Mouse (Mus musculus): Measurements from ENCODE around the gene Srrm2. TPM values are rescaled to one million over a fixed set of nuclear protein-coding genes. Genes with fewer than 3 reads are reported as not detected.

The Srrm2 gene
- total and polyA plus RNA-seq, 2 experiments from 2014 or later = 85.9 to 196 TPM

DNA sequence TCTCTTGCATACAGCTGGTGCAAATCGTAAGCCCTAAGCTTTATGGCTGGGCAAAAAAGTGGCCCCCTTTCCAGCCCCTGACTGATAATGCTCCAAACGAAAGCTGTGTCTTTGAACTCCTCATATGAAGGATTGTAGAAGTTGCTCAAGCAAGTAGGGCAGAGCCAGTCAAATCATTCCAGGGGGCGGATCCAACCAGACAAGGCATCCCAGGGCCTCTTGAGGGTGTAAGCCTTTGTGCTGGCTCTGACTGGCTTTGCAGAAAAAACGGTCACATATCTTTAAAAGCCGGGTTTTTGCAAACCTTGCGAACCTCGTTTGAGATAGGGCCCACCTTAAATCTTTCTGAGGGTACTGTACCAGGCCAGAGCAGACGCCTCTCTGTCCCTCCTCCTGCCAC is 46.3 kb upstream of the Srrm2 start:
- H3K27ac ChIP-seq (ENCODE audit: low read depth) = no peak overlapping the region

DNA sequence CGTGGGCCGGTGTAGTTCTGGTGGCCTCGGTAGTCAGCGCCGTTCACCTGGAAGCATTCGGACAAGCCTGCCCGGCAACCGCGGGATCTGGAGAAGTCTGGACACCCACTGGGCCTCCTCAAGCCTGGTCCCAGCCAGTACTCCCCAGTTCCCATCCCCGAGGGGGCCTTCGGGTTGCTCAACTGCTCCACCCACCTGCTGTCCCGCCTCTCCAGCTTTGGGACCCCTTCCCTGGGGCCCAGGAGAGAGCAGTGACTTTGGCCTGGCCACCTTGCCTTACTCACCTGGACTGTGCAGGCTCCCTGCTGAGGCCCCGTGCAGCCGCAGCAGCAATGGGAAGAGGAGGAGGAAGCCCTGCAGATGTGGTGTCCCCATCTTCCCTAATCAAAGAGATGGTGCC is 45.7 kb upstream of the Srrm2 start:
- 7% methylated on average over 14 of the region's 14 CpGs for WGBS

More for the DNA sequence above, 46.3 kb upstream of the Srrm2 start:
- Histone ChIP-seq H3K36me3 (replicated peaks; ENCODE audit: control insufficient read depth, insufficient read depth, low read length) (no peaks in the 10 kb centered on the region), H3K4me3 (ENCODE audit: low read depth, low read length) (no peak overlapping the region), H3K9me3 (replicated peaks; ENCODE audit: control insufficient read depth, low read length) (no peaks in the 10 kb centered on the region), H3K4me1 (ENCODE audit: control insufficient read depth, insufficient read depth) (peaks cover 18% of the 10 kb centered on the region), H3K9ac (replicated peaks; ENCODE audit: low read depth, low read length) (no peak overlapping the region), H3K4me2 (ENCODE audit: low read depth, low read length) (no peak overlapping the region), H3K27me3 (ENCODE audit: control insufficient read depth, insufficient read depth, low read length) (peaks cover 71% of the 10 kb centered on the region)
- DNase-seq (ENCODE audit: low spot score) = no peak
- no peak for ATAC-seq (ENCODE audit: insufficient read depth, low read depth)
- WGBS = 38% methylated on average over 8 of the region's 8 CpGs
- TF ChIP-seq EP300 (IDR thresholded peaks at IDR 0.05; ENCODE audit: low read depth) (no peak), CTCF (IDR thresholded peaks at IDR 0.05; ENCODE audit: low read depth) (no peak)

DNA sequence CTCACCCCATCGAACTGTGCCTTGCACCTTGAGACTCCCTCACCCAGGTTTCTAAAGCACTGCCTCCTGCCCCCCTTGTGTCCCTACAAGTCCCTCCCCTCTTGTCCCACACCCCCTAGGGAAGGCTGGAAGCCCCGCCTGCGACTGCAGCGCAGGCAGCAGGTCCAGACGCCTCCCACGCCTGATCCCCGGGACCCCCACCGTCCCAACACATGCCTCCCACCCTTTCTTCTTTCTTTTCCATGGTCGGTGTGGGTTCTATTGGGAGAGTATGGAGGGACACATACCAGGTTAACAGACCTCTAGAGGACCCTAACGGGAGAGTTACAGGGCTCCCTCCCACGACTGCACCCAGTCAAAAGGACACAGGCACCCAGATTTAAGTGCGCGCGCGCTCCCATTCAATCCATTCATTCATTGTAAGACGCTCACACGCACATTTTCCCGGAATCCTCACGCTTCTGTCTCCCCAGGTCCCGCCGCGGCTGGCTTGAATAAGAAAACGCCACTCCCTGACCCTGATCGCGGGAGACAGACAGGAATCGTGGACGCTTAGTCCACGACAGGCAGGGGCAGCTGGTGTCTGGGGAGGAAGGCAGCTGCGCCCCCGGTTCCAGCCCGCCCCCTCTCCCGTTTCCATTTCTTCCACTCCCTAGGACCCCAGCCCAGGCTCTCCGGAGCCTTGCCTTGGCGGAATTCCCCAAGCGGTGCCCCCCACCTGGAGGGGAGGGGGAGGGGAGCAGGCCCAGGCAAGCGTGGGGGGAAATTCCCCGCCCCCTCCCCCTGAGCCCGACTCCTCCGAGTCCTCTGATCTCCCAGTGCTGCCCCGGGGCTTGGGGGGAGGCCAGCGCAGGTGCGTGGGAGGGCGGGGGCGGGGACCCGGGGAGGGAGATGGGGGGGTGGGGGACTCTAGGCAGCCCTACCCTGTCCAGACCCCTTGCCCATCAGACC is 44.8 kb upstream of the Srrm2 start, which contains the start of gene Kremen2:
Kremen2 (minus strand) TSS at position 533 of the 951 bp plus-strand sequence.
- peaks cover 70% of the 10 kb centered on the region for H3K27me3 ChIP-seq (ENCODE audit: control insufficient read depth, insufficient read depth, low read length)
- H3K4me1 ChIP-seq (ENCODE audit: control insufficient read depth, insufficient read depth) = peaks cover 12% of the 10 kb centered on the region
- H3K9ac ChIP-seq (replicated peaks; ENCODE audit: low read depth, low read length) = no peak within 1 kb of the TSS
- H3K36me3 ChIP-seq (replicated peaks; ENCODE audit: control insufficient read depth, insufficient read depth, low read length) = no peaks in the 10 kb centered on the region
- under 1% methylated on average over 44 of the region's 45 CpGs for WGBS
- H3K9me3 ChIP-seq (replicated peaks; ENCODE audit: control insufficient read depth, low read length) = no peaks in the 10 kb centered on the region
- peak within 1 kb of the TSS; percentile 38 for H3K4me2 ChIP-seq (ENCODE audit: low read depth, low read length)
- ATAC-seq (ENCODE audit: insufficient read depth, low read depth) (no peak), DNase-seq (ENCODE audit: low spot score) (no peak)
- no peak within 1 kb of the TSS for H3K27ac ChIP-seq (ENCODE audit: low read depth)
- H3K4me3 ChIP-seq (ENCODE audit: low read depth, low read length) = peak within 1 kb of the TSS; percentile 30
- TF ChIP-seq EP300 (IDR thresholded peaks at IDR 0.05; ENCODE audit: low read depth) (no peak), CTCF (IDR thresholded peaks at IDR 0.05; ENCODE audit: low read depth) (no peak)

More for the DNA sequence above, 45.7 kb upstream of the Srrm2 start:
- H3K36me3 ChIP-seq (replicated peaks; ENCODE audit: control insufficient read depth, insufficient read depth, low read length) = no peaks in the 10 kb centered on the region
- H3K4me1 ChIP-seq (ENCODE audit: control insufficient read depth, insufficient read depth) = peaks cover 14% of the 10 kb centered on the region
- peaks cover 71% of the 10 kb centered on the region for H3K27me3 ChIP-seq (ENCODE audit: control insufficient read depth, insufficient read depth, low read length)
- DNase-seq (ENCODE audit: low spot score) (no peak), ATAC-seq (ENCODE audit: insufficient read depth, low read depth) (no peak)
- TF ChIP-seq CTCF (IDR thresholded peaks at IDR 0.05; ENCODE audit: low read depth) = no peak
- no peak for TF ChIP-seq EP300 (IDR thresholded peaks at IDR 0.05; ENCODE audit: low read depth)
- H3K9ac ChIP-seq (replicated peaks; ENCODE audit: low read depth, low read length) = no peak overlapping the region
- H3K9me3 ChIP-seq (replicated peaks; ENCODE audit: control insufficient read depth, low read length) = no peaks in the 10 kb centered on the region
- 0 out of 2 replicates have a peak overlapping the region, but pooled peaks have one; percentile 38 for H3K4me2 ChIP-seq (ENCODE audit: low read depth, low read length)
- no peak overlapping the region for H3K27ac ChIP-seq (ENCODE audit: low read depth)
- no peak overlapping the region; the same call in 1 of the 2 replicates for H3K4me3 ChIP-seq (ENCODE audit: low read depth, low read length)

DNA sequence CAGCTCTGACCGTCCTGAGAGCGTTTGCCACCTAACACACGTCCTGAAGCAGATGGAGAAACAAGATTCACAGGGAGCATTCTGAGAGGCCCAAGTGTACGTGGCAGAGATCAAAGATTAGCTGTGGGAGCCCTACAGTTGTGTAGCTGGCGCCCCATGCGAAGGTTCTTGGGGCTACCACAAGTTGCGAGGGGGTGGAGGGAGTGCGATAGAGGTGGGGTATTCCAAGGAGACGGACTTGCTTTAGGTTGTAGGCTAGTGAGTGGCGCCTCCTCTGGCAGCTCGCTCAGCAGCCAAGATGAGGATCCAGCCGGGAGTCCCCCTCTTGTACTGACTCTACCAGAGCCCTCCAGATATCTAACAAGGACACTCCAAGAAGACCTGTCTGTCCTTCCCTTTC is 44.0 kb upstream of the Srrm2 start:
- WGBS = 5% methylated on average over 12 of the region's 12 CpGs
- Histone ChIP-seq H3K4me2 (ENCODE audit: low read depth, low read length) (no peak overlapping the region), H3K36me3 (replicated peaks; ENCODE audit: control insufficient read depth, insufficient read depth, low read length) (peaks cover 2% of the 10 kb centered on the region; the same call in 1 of the 2 replicates), H3K27me3 (ENCODE audit: control insufficient read depth, insufficient read depth, low read length) (peaks cover 63% of the 10 kb centered on the region), H3K9me3 (replicated peaks; ENCODE audit: control insufficient read depth, low read length) (no peaks in the 10 kb centered on the region), H3K27ac (ENCODE audit: low read depth) (no peak overlapping the region), H3K9ac (replicated peaks; ENCODE audit: low read depth, low read length) (no peak overlapping the region), H3K4me1 (ENCODE audit: control insufficient read depth, insufficient read depth) (peaks cover 9% of the 10 kb centered on the region), H3K4me3 (ENCODE audit: low read depth, low read length) (no peak overlapping the region)
- TF ChIP-seq EP300 (IDR thresholded peaks at IDR 0.05; ENCODE audit: low read depth) (no peak), CTCF (IDR thresholded peaks at IDR 0.05; ENCODE audit: low read depth) (0 out of 2 replicates have a peak, but pooled peaks have one; percentile 6)
- ATAC-seq (ENCODE audit: insufficient read depth, low read depth) (no peak), DNase-seq (ENCODE audit: low spot score) (no peak)

DNA sequence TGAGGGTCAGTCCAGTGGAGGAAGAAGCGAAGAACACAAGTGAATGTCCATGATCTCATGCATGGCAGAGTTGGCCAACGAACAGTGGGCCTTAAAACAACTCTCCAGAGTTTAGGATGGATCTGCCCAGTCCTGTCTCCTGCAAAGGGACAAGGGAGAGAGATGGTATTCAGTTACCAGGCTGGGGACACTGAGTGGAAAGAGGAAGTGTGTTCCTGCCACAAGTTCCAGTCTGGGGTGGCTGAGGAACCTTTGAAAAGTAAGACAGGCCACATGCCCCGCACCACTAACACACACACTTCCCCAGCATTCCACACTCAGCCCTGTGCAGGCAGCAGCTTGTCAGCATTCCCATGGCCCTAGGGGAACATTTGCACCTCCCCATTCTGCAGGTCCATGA is 43.6 kb upstream of the Srrm2 start:
- Histone ChIP-seq H3K9ac (replicated peaks; ENCODE audit: low read depth, low read length) (no peak overlapping the region), H3K4me1 (ENCODE audit: control insufficient read depth, insufficient read depth) (peaks cover 9% of the 10 kb centered on the region), H3K27ac (ENCODE audit: low read depth) (no peak overlapping the region), H3K4me3 (ENCODE audit: low read depth, low read length) (no peak overlapping the region), H3K9me3 (replicated peaks; ENCODE audit: control insufficient read depth, low read length) (no peaks in the 10 kb centered on the region), H3K36me3 (replicated peaks; ENCODE audit: control insufficient read depth, insufficient read depth, low read length) (peaks cover 6% of the 10 kb centered on the region; the same call in 1 of the 2 replicates), H3K27me3 (ENCODE audit: control insufficient read depth, insufficient read depth, low read length) (peaks cover 58% of the 10 kb centered on the region), H3K4me2 (ENCODE audit: low read depth, low read length) (no peak overlapping the region)
- TF ChIP-seq CTCF (IDR thresholded peaks at IDR 0.05; ENCODE audit: low read depth) (no peak), EP300 (IDR thresholded peaks at IDR 0.05; ENCODE audit: low read depth) (no peak)
- WGBS = 70% methylated on average over 3 of the region's 3 CpGs
- DNase-seq (ENCODE audit: low spot score) (no peak), ATAC-seq (ENCODE audit: insufficient read depth, low read depth) (no peak)

Measured in heart, postnatal 0 days (tissue).